Mouse (Mus musculus): ENCODE results near the gene Map1a.

Map1a gene

DNA sequence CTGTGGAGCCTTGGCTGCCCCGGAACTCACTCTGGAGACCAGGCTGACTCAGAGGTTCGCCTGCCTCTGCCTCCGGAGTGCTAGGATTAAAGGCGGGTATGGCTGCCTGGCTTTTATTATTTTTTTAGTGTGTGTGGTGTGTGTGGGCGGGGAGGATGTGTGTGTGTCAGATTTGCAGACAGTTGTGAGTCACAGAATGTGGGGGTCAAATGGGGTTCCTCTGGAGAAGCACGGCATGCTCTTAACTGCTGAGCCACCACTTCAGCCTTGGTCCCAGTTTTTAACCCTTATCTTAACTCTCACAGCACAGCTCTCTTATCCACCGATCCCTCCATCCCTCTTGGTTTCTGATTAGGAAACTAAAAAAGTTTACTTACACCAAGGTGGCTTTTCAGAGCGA, 26.9 kb downstream of the Map1a start:
- no peak for DNase-seq

DNA sequence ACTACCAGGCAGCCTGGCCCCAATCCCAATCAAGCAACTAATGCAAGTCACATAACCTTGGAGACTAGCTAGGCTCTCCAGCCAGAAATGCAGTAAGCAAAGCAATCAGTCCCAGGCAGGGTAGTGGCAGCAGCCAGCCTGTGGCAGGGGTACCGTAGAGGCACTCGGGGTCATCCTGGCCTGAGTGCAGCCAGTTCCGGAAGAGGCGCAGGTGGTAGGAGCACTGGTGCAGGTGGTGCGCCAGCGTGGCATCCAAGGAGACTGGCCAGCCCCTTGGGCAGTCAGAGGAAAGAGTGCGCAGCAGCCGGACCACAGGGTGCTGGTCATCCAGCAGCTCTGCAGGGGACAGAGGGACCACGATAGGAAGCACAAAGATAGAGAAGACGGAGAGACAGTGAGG, 33.6 kb downstream of the Map1a start:
- DNase-seq = no peak

DNA sequence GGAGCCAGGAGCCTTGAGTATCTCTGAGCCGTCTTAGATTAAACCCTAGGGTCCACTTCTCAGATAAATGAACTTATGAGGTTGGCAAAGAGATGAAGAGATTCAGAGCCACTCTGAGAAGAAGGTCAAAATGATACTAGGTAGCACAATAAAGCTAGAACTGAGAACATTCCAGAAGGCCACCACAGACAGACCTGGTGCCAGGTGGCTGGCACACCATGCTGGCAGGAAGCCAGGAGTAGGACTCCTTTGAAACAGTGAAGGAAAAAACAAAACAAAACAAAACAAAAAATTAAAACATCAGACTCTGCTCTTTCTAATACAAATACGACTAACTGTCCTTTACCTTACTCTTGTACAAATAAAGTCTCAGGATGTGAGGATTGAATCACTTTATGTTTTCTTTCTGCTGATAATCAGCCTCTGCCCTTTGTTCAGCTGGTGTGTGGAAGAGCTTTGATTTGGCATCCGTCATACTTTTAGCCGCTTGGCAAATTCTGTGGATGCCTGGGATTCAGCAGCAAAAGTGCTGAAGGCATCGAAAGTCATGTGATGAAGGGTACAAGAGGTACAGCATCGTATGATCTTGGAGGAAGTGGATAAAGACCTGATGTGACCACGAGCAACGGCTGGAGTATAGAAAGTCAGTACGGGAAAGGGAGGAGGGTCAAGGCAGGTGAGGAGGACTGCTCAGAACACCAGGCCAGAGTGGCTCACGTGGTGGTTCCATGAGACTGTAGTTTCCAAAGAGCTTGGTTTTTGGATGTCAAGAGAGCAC, 34.5 kb downstream of the Map1a start:
- no peak for DNase-seq

GRCm38 (mm10) chr2:121329492-121329891, 40.1 kb downstream of the Map1a start:
- no peak for DNase-seq

- DNase-seq = peak; percentile 22
These were observed 49.7 kb downstream of the Map1a start for GRCm38 (mm10) chr2:121339057-121339456.

DNA sequence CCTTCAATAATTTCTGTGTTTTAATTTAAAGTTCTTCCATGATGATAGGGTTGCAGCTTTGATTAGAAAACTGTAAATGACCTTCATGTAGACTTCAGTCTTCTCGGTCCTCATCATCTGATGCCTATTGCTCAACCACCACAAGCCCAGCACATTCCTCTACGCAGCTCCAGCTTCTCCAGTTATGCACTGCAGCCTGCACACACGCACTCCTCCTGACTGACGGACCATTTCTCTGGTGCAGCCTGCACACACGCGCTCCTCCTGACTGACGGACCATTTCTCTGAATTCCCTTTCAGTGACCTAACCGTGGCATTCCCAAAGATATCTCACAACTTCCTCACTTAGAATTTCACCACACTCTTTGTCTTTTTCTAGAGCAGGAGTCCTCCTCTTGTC, 63.8 kb downstream of the Map1a start:
- DNase-seq = no peak

DNA sequence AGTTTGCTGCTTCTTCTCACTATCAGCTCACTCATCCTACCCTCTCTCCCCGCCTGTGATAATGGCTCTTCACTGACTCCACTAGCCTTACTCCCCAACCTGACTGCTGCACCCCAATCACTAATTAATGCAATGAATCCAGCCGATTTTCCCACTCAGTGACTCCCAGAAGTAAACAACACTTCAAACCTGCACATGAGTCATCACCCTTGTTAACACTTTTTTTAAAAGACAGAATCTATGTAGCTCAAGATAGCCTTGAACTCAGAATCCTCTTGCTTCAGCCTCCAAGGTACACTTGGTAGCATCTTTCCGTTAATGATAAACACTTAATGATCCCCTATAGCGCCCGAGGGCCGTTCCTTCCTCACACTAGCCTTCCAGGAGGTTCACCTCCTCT, 65.0 kb downstream of the Map1a start:
- DNase-seq = no peak

DNA sequence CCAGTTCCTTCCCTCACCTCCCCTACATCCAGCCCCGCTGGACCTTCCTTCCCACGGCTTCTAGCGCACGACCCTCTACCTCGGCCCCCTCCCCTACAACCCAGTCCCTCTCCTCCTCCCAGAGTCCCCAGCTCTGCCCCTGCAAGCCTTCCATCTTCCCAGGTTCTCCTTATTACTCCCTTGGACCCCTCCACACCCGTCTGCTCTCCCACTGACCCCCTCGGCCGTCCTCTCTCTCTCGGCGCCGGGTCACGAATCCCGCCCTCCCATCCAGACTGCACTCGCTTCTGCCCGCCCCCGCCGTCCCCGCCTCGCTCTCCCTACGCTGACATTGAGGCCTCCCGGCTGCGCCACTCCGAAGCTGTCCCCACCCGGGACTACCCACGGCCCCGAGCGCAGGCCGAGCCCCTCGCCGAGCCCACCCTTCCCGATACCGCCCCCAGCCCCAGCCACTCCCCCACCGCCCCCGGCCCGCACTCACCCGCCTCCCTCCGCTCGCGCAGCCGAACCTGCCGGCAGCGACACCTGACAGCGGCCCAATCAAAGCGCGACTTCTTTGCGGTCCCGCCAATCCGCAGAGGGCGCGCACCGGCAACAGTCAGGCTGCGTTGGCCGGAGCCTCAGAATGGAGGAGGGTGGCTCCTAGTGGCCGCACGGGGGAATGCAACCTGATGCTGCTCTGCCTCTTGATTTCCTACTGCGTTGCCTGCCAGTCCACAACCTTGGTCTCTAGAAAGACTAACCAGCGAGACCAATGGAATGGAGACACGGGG, 65.6 kb downstream of the Map1a start, which contains the start of gene Ppip5k1:
TSS of gene Ppip5k1 (minus strand) at position 577 of the 773 bp plus-strand sequence.
- peak; percentile 97 for DNase-seq

- DNase-seq = no peak
These were observed 68.1 kb downstream of the Map1a start, which contains the start of gene Ckmt1 for GRCm38 (mm10) chr2:121357494-121357893. Gene Ckmt1, plus strand, starts transcription at chr2:121357714.

- DNase-seq = no peak
These were observed 68.6 kb downstream of the Map1a start for GRCm38 (mm10) chr2:121357961-121358360.

DNA sequence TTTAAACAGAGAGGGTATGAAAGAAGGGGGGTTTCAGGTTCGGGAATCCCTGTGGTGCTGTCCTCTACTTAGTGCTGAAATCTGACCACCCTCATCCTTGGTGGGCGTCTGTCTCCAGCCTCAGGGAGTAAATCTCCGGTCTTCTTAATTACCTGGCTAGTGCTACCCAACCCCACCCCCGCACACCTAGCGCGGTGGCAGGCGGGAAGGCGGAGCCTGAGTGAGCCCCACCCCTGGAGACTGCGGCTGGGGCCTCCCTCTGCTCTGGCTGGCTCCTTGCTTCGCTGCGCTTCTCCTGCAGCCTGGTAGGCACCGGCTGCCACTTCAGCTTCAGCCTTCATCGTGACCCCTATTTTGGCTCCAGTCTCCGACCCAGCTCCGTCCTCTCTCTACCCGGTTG, 69.0 kb downstream of the Map1a start:
- DNase-seq = peak; percentile 44

GRCm38 (mm10) chr2:121359461-121359860, 70.1 kb downstream of the Map1a start:
- DNase-seq = no peak

Data from thymus, postnatal 14 days (tissue).